Mouse (Mus musculus) liver, embryonic 13.5 days (tissue): ENCODE data around the gene Wdr54. TPM values are rescaled to one million over a fixed set of nuclear protein-coding genes. Genes with fewer than 3 reads are reported as not detected.

Experiments
- ATAC-seq: fragments of 200-750 bp; cut with Nextera tagmentation; 2 replicates; pipeline ENCODE4 v1.8.0; 2017; ENCODE audit warnings: low read depth, mild to moderate bottlenecking, moderate number of reproducible peaks, moderate library complexity
- DNase-seq: peaks from one replicate; pipeline ENCODE4 v3.0.0; 2022
- H3K27ac ChIP-seq: fragments of 300-500 bp; sonication (generic); 2 replicates; pipeline ENCODE4 v1.5.1; 2015; ENCODE audit warnings: moderate library complexity, mild to moderate bottlenecking, inconsistent platforms
- H3K27me3 ChIP-seq: fragments of 300-500 bp; sonication (generic); 2 replicates; pipeline ENCODE4 v1.6.1; 2015; ENCODE audit warnings: mild to moderate bottlenecking, inconsistent platforms
- H3K36me3 ChIP-seq: fragments of 300-500 bp; sonication (generic); 2 replicates; pipeline ENCODE4 v1.6.1; 2015; ENCODE audit warnings: mild to moderate bottlenecking, inconsistent platforms
- H3K4me1 ChIP-seq: fragments of 300-500 bp; sonication (generic); replicated peaks from 2 replicates; pipeline ENCODE4 v1.6.1; 2015; ENCODE audit warnings: inconsistent platforms
- H3K4me2 ChIP-seq: fragments of 300-500 bp; sonication (generic); 2 replicates; pipeline ENCODE4 v1.6.1; 2015; ENCODE audit warnings: inconsistent platforms, mild to moderate bottlenecking, moderate library complexity
- H3K4me3 ChIP-seq: fragments of 300-500 bp; sonication (generic); replicated peaks from 2 replicates; pipeline ENCODE4 v1.5.1; 2015; ENCODE audit warnings: mild to moderate bottlenecking, inconsistent platforms
- H3K9ac ChIP-seq: fragments of 300-500 bp; sonication (generic); 2 replicates; pipeline ENCODE4 v1.6.1; 2015; ENCODE audit warnings: mild to moderate bottlenecking, inconsistent platforms
- H3K9me3 ChIP-seq: fragments of 300-500 bp; sonication (generic); replicated peaks from 2 replicates; pipeline ENCODE4 v1.6.1; 2016; ENCODE audit warnings: inconsistent platforms
- WGBS: fragments of 180-500 bp; shearing (Covaris S2); methylation state at CpG from one replicate; pipeline ENCODE4 v1.1.7; 2015; ENCODE audit not compliant: insufficient replicate concordance; 5-methylcytosine and 5-hydroxymethylcytosine counted together
- polyA plus RNA-seq: library from polyadenylated mRNA; unstranded; fragments of >200 nt; fragmentation: Nextera tagmentation; extraction: Ambion mirVana; gene quantifications from 2 replicates; pipeline ENCODE4 v1.2.1, GENCODE M21; 2015

Gene Wdr54
- polyA plus RNA-seq, 1 experiment from 2014 or later, result 0.67 TPM

- no peak for ATAC-seq
- H3K9ac ChIP-seq, result peak within 1 kb of the TSS; percentile 85
- no peaks in the 10 kb centered on the region for H3K27me3 ChIP-seq
- peaks cover 36% of the 10 kb centered on the region for H3K4me1 ChIP-seq
- H3K4me2 ChIP-seq, result peak within 1 kb of the TSS; percentile 86
- no peaks in the 10 kb centered on the region for H3K9me3 ChIP-seq
- 34% methylated on average over 5 of the region's 5 CpGs for WGBS
- H3K27ac ChIP-seq, result peak within 1 kb of the TSS; percentile 87
- peaks cover 9% of the 10 kb centered on the region; the same call in 1 of the 2 replicates for H3K36me3 ChIP-seq
- no peak for DNase-seq
- peak within 1 kb of the TSS; percentile 76 for H3K4me3 ChIP-seq
Measured at GRCm38 (mm10) chr6:83125331-83125730, 30.9 kb downstream of the Wdr54 start, which contains the start of gene Ino80b. Ino80b (minus strand) TSS chr6:83125431.

GRCm38 (mm10) chr6:83124851-83125312 lies 31.3 kb downstream of the Wdr54 start:
- Histone ChIP-seq H3K4me1 (peaks cover 41% of the 10 kb centered on the region), H3K27me3 (no peaks in the 10 kb centered on the region), H3K4me2 (peak overlapping the region; percentile 86), H3K9ac (peak overlapping the region; percentile 85), H3K4me3 (peak overlapping the region; percentile 76), H3K9me3 (no peaks in the 10 kb centered on the region), H3K27ac (peak overlapping the region; percentile 87), H3K36me3 (peaks cover 9% of the 10 kb centered on the region; the same call in 1 of the 2 replicates)
- under 1% methylated on average over 30 of the region's 30 CpGs for WGBS
- peak; percentile 11 for ATAC-seq
- peak; percentile 83 for DNase-seq

GRCm38 (mm10) chr6:83122961-83123360 lies 33.2 kb downstream of the Wdr54 start:
- Histone ChIP-seq H3K27ac (peak overlapping the region; percentile 94), H3K4me3 (peak overlapping the region; percentile 73), H3K36me3 (peaks cover 27% of the 10 kb centered on the region), H3K4me2 (peak overlapping the region; percentile 97), H3K27me3 (no peaks in the 10 kb centered on the region), H3K9ac (peak overlapping the region; percentile 83), H3K9me3 (no peaks in the 10 kb centered on the region), H3K4me1 (peaks cover 59% of the 10 kb centered on the region)
- 89% methylated on average over 5 of the region's 5 CpGs for WGBS
- DNase-seq (no peak), ATAC-seq (no peak)

- Histone ChIP-seq H3K36me3 (peaks cover 36% of the 10 kb centered on the region), H3K4me1 (peaks cover 68% of the 10 kb centered on the region), H3K9ac (peak overlapping the region; percentile 83), H3K9me3 (no peaks in the 10 kb centered on the region), H3K4me3 (peak overlapping the region; percentile 73), H3K4me2 (peak overlapping the region; percentile 97), H3K27me3 (no peaks in the 10 kb centered on the region), H3K27ac (peak overlapping the region; percentile 94)
- no peak for DNase-seq
- peak; percentile 43 for ATAC-seq
- WGBS, result 3% methylated on average over 52 of the region's 52 CpGs
Measured at GRCm38 (mm10) chr6:83121863-83122710, 34.1 kb downstream of the Wdr54 start.

- peaks cover 77% of the 10 kb centered on the region for H3K4me1 ChIP-seq
- ATAC-seq (peak; percentile 90), DNase-seq (peak; percentile 95)
- H3K4me2 ChIP-seq, result peak within 1 kb of the TSS; percentile 97
- H3K27ac ChIP-seq, result peak within 1 kb of the TSS; percentile 94
- WGBS, result under 1% methylated on average over 38 of the region's 38 CpGs
- H3K27me3 ChIP-seq, result no peaks in the 10 kb centered on the region
- no peaks in the 10 kb centered on the region for H3K9me3 ChIP-seq
- peaks cover 41% of the 10 kb centered on the region for H3K36me3 ChIP-seq
- peak within 1 kb of the TSS; percentile 83 for H3K9ac ChIP-seq
- peak within 1 kb of the TSS; percentile 73 for H3K4me3 ChIP-seq
Measured at GRCm38 (mm10) chr6:83120930-83121862, 35.0 kb downstream of the Wdr54 start, which contains the start of gene Wbp1. Wbp1 (minus strand) TSS chr6:83121559.

- Histone ChIP-seq H3K4me3 (peak overlapping the region; percentile 73), H3K4me1 (peaks cover 80% of the 10 kb centered on the region), H3K27ac (peak overlapping the region; percentile 94), H3K9ac (peak overlapping the region; percentile 72), H3K36me3 (peaks cover 41% of the 10 kb centered on the region), H3K9me3 (no peaks in the 10 kb centered on the region), H3K4me2 (peak overlapping the region; percentile 97), H3K27me3 (no peaks in the 10 kb centered on the region)
- WGBS, result 84% methylated on average over 7 of the region's 7 CpGs
- DNase-seq, result no peak
- no peak for ATAC-seq
Measured at GRCm38 (mm10) chr6:83119734-83120051, 36.5 kb downstream of the Wdr54 start.

- Histone ChIP-seq H3K4me3 (0 out of 2 replicates have a peak overlapping the region, but pooled peaks have one; percentile 73), H3K4me2 (peak overlapping the region; percentile 97), H3K27ac (peak overlapping the region; percentile 94), H3K4me1 (peaks cover 82% of the 10 kb centered on the region), H3K9ac (peak overlapping the region; percentile 72), H3K36me3 (peaks cover 41% of the 10 kb centered on the region), H3K9me3 (no peaks in the 10 kb centered on the region), H3K27me3 (no peaks in the 10 kb centered on the region)
- 66% methylated on average over 14 of the region's 14 CpGs for WGBS
- no peak for ATAC-seq
- no peak for DNase-seq
Measured at GRCm38 (mm10) chr6:83118825-83119733, 37.1 kb downstream of the Wdr54 start.

- no peak overlapping the region for H3K4me3 ChIP-seq
- no peak overlapping the region for H3K9ac ChIP-seq
- H3K27me3 ChIP-seq, result no peaks in the 10 kb centered on the region
- peak overlapping the region; percentile 94; the same call in 1 of the 2 replicates for H3K27ac ChIP-seq
- DNase-seq (no peak), ATAC-seq (no peak)
- peaks cover 38% of the 10 kb centered on the region for H3K36me3 ChIP-seq
- 84% methylated on average over 11 of the region's 11 CpGs for WGBS
- H3K4me1 ChIP-seq, result peaks cover 82% of the 10 kb centered on the region
- H3K9me3 ChIP-seq, result no peaks in the 10 kb centered on the region
- no peak overlapping the region for H3K4me2 ChIP-seq
Measured at GRCm38 (mm10) chr6:83118369-83118768, 37.8 kb downstream of the Wdr54 start.

- H3K27ac ChIP-seq, result peak overlapping the region; percentile 31; the same call in 1 of the 2 replicates
- no peak for ATAC-seq
- 0 out of 2 replicates have a peak overlapping the region, but pooled peaks have one; percentile 97 for H3K4me2 ChIP-seq
- H3K27me3 ChIP-seq, result no peaks in the 10 kb centered on the region
- no peaks in the 10 kb centered on the region for H3K9me3 ChIP-seq
- peaks cover 32% of the 10 kb centered on the region for H3K36me3 ChIP-seq
- 87% methylated on average over 13 of the region's 13 CpGs for WGBS
- H3K4me3 ChIP-seq, result no peak overlapping the region
- H3K9ac ChIP-seq, result peak overlapping the region; percentile 96; the same call in 1 of the 2 replicates
- DNase-seq, result no peak
- peaks cover 76% of the 10 kb centered on the region for H3K4me1 ChIP-seq
Measured at GRCm38 (mm10) chr6:83117616-83118015, 38.6 kb downstream of the Wdr54 start.

GRCm38 (mm10) chr6:83117165-83117438 lies 39.1 kb downstream of the Wdr54 start:
- ATAC-seq (no peak), DNase-seq (no peak)
- Histone ChIP-seq H3K4me1 (peaks cover 75% of the 10 kb centered on the region), H3K9ac (peak overlapping the region; percentile 96), H3K9me3 (no peaks in the 10 kb centered on the region), H3K4me2 (peak overlapping the region; percentile 97), H3K4me3 (peak overlapping the region; percentile 89), H3K36me3 (peaks cover 32% of the 10 kb centered on the region), H3K27ac (peak overlapping the region; percentile 93; the same call in 1 of the 2 replicates), H3K27me3 (no peaks in the 10 kb centered on the region)
- WGBS, result 91% methylated on average over 4 of the region's 4 CpGs
